Mouse (Mus musculus): ENCODE data around the gene Kctd7. TPM values are rescaled to one million over a fixed set of nuclear protein-coding genes. Genes with fewer than 3 reads are reported as not detected.

The Kctd7 gene
- polyA plus RNA-seq, 1 experiment: 6.6 TPM

DNA sequence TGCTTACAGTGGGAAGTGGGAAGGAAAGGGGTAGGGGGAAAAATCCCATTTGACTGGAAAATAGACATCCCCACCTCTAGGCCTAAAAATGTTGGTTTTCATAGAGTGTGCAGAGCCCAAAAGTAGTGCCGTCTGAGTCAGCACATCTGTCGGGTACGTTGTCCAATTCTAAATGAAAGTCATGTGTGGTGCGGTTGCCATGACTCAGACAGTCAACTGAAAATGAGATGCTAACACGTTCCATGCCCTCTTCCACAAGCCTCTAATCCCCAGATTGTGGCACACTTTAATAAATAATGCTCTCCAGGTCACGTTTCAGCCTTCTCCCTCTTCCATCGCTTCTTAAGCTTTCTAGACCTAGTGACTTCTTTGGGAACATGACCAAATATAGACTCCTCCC is 27.8 kb upstream of the Kctd7 start:
- Histone ChIP-seq H3K4me1 (ENCODE audit: control insufficient read depth, insufficient read depth, low read length) (peaks cover 1% of the 10 kb centered on the region; the same call in 1 of the 2 replicates), H3K4me3 (replicated peaks; ENCODE audit: control insufficient read depth, low read depth, low read length) (no peak overlapping the region), H3K27ac (ENCODE audit: control insufficient read depth, insufficient read depth, low read depth, low read length, poor library complexity) (no peak overlapping the region)
- WGBS: 87% methylated on average over 7 of the region's 7 CpGs
- TF ChIP-seq POLR2A (IDR thresholded peaks at IDR 0.05; ENCODE audit: borderline replicate concordance, control insufficient read depth, low read depth, low read length): no peak
- no peak for TF ChIP-seq CTCF (IDR thresholded peaks at IDR 0.05; ENCODE audit: control insufficient read depth, insufficient read depth, low read length)

DNA sequence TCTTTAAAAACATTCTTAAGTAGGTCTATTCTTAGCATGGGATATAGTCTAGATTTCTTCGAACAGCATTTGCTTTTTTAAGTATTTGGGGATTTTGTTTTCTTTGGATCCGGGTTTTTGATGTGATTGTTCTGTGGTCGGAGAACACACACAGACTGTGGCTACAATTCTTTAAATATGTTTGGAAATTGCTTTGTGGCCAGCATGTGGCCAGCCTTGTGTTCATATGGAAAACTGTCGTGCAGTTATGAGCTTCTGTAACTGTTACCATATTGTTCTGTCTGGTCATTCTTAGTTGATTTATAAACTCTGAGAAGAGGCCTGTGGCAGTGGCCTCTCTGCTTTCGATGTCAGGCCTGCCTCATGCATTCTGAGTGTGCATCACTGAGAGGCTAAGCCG is 26.7 kb upstream of the Kctd7 start:
- Histone ChIP-seq H3K4me3 (replicated peaks; ENCODE audit: control insufficient read depth, low read depth, low read length) (no peak overlapping the region), H3K27ac (ENCODE audit: control insufficient read depth, insufficient read depth, low read depth, low read length, poor library complexity) (no peak overlapping the region), H3K4me1 (ENCODE audit: control insufficient read depth, insufficient read depth, low read length) (peaks cover 1% of the 10 kb centered on the region; the same call in 1 of the 2 replicates)
- TF ChIP-seq POLR2A (IDR thresholded peaks at IDR 0.05; ENCODE audit: borderline replicate concordance, control insufficient read depth, low read depth, low read length) (no peak), CTCF (IDR thresholded peaks at IDR 0.05; ENCODE audit: control insufficient read depth, insufficient read depth, low read length) (no peak)
- WGBS: 84% methylated on average over 6 of the region's 6 CpGs

DNA sequence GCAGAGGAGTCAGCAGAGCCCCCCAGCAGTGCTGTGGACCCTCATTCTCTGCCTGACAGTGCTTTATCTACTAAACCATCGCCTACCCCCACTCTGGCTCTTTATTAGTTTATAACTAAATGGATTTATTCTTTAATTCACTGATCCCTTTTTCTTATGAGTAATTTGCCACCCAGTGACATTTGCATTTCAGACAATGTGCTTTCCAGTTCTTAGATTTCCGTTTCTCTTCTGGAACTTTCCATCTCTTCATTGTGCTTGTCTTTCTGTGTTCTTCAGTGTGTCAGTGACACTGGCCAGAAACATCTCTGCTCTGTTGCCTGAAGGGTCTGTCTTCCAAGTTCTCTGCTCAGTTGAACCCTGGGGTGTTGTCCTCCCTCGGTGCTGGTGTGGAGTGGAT is 25.4 kb upstream of the Kctd7 start:
- Histone ChIP-seq H3K27ac (ENCODE audit: control insufficient read depth, insufficient read depth, low read depth, low read length, poor library complexity) (no peak overlapping the region), H3K4me1 (ENCODE audit: control insufficient read depth, insufficient read depth, low read length) (peaks cover 1% of the 10 kb centered on the region; the same call in 1 of the 2 replicates), H3K4me3 (replicated peaks; ENCODE audit: control insufficient read depth, low read depth, low read length) (no peak overlapping the region)
- WGBS: 78% methylated on average over 3 of the region's 3 CpGs
- TF ChIP-seq CTCF (IDR thresholded peaks at IDR 0.05; ENCODE audit: control insufficient read depth, insufficient read depth, low read length) (no peak), POLR2A (IDR thresholded peaks at IDR 0.05; ENCODE audit: borderline replicate concordance, control insufficient read depth, low read depth, low read length) (no peak)

DNA sequence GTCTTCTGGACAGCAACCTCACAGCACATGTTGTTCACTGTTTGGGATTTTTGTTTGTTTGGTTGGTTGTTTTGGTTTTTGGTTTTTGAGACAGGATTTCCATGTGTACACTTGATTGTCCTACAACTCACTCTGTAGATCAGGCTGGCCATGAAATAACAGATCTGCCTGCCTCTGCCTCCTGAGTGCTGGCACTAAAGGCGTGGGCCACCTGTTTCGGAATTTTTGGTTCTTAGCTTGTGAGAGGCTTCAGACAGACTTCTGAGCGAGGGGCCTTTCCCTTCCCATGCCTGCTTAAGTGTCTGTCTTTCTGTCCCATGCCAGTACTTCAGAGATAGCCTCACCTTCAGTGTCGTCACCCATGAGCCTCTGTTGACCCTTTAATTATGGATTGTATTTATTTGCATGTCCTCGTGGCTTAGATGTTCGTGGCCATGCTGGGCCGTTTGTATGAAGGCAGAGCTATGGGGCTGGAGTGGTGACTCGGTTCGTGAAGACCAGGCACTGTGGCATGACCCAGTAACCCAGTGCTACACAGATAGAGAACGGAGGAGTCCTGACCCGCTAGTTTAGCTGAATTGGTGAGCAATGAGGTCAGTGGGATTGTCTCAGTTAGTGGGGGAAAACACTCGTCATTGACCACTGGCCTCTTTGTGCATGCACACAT is 24.5 kb upstream of the Kctd7 start:
- TF ChIP-seq CTCF (IDR thresholded peaks at IDR 0.05; ENCODE audit: control insufficient read depth, insufficient read depth, low read length) (no peak), POLR2A (IDR thresholded peaks at IDR 0.05; ENCODE audit: borderline replicate concordance, control insufficient read depth, low read depth, low read length) (no peak)
- WGBS: 85% methylated on average over 12 of the region's 12 CpGs
- no peak overlapping the region for H3K4me3 ChIP-seq (replicated peaks; ENCODE audit: control insufficient read depth, low read depth, low read length)
- no peak overlapping the region for H3K27ac ChIP-seq (ENCODE audit: control insufficient read depth, insufficient read depth, low read depth, low read length, poor library complexity)
- H3K4me1 ChIP-seq (ENCODE audit: control insufficient read depth, insufficient read depth, low read length): peaks cover 1% of the 10 kb centered on the region; the same call in 1 of the 2 replicates

DNA sequence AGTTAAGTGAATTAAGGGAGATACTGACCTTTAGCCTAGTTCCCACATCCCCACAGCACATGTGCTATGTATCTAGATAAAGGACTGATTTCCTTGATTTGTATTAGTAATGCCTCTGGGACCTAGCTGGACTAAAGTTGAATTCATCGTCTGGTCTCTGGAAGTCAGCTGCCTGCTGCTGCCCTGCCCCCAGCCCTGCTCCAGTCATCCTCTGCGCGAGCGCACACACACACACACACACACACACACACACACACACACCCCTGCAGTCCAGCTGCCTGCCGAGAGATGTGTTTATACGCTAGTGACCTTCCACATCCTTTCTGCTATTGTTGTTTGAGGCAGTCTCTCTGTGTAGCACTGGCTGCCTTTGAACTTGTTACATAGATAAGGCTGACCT is 23.8 kb upstream of the Kctd7 start:
- Histone ChIP-seq H3K4me1 (ENCODE audit: control insufficient read depth, insufficient read depth, low read length) (peaks cover 1% of the 10 kb centered on the region; the same call in 1 of the 2 replicates), H3K4me3 (replicated peaks; ENCODE audit: control insufficient read depth, low read depth, low read length) (no peak overlapping the region), H3K27ac (ENCODE audit: control insufficient read depth, insufficient read depth, low read depth, low read length, poor library complexity) (no peak overlapping the region)
- WGBS: 85% methylated on average over 6 of the region's 6 CpGs
- TF ChIP-seq CTCF (IDR thresholded peaks at IDR 0.05; ENCODE audit: control insufficient read depth, insufficient read depth, low read length) (no peak), POLR2A (IDR thresholded peaks at IDR 0.05; ENCODE audit: borderline replicate concordance, control insufficient read depth, low read depth, low read length) (no peak)

DNA sequence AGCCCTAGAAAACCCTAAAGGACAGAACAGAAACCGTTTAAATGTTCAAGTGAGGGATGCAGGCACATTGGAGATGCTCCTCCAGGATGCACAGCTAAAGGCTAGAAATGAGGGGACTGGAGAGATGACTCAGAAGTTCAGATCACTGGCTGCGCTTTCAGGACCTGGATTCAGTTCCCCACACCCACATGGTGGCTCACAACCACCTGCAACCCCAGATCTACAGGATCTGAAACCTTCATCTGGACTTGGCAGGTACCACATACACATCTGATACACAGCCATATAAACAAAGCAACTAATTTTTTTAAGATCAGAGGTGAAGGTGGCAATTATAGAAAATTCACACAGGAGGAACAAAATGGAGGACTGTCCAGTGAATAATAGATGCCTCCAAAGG is 22.3 kb upstream of the Kctd7 start:
- Histone ChIP-seq H3K4me1 (ENCODE audit: control insufficient read depth, insufficient read depth, low read length) (peaks cover 1% of the 10 kb centered on the region; the same call in 1 of the 2 replicates), H3K27ac (ENCODE audit: control insufficient read depth, insufficient read depth, low read depth, low read length, poor library complexity) (no peak overlapping the region), H3K4me3 (replicated peaks; ENCODE audit: control insufficient read depth, low read depth, low read length) (no peak overlapping the region)
- TF ChIP-seq CTCF (IDR thresholded peaks at IDR 0.05; ENCODE audit: control insufficient read depth, insufficient read depth, low read length): no peak
- no peak for TF ChIP-seq POLR2A (IDR thresholded peaks at IDR 0.05; ENCODE audit: borderline replicate concordance, control insufficient read depth, low read depth, low read length)
- 77% methylated on average over 2 of the region's 2 CpGs for WGBS

DNA sequence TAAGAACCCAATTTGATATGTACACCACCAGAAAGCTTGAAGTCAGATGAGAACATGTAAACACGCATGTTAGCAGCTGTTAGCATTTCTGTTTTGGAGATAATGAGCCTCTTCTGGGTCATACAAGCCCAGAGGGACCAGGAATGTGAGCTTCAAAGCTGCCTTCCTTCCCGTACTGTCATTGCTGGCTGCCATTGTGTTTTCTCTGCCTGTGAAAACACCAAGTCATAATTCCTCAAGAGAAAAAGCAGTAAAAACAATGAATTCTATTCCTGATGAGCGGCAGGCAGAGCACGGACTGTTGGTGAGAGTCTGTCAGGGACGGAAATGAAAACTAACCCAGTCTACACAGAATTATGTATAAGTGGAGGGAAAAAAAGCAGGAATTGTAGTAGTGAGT is 20.4 kb upstream of the Kctd7 start:
- TF ChIP-seq POLR2A (IDR thresholded peaks at IDR 0.05; ENCODE audit: borderline replicate concordance, control insufficient read depth, low read depth, low read length) (no peak), CTCF (IDR thresholded peaks at IDR 0.05; ENCODE audit: control insufficient read depth, insufficient read depth, low read length) (no peak)
- WGBS: 89% methylated on average over 5 of the region's 5 CpGs
- Histone ChIP-seq H3K4me3 (replicated peaks; ENCODE audit: control insufficient read depth, low read depth, low read length) (no peak overlapping the region), H3K27ac (ENCODE audit: control insufficient read depth, insufficient read depth, low read depth, low read length, poor library complexity) (no peak overlapping the region), H3K4me1 (ENCODE audit: control insufficient read depth, insufficient read depth, low read length) (peaks cover 1% of the 10 kb centered on the region)

DNA sequence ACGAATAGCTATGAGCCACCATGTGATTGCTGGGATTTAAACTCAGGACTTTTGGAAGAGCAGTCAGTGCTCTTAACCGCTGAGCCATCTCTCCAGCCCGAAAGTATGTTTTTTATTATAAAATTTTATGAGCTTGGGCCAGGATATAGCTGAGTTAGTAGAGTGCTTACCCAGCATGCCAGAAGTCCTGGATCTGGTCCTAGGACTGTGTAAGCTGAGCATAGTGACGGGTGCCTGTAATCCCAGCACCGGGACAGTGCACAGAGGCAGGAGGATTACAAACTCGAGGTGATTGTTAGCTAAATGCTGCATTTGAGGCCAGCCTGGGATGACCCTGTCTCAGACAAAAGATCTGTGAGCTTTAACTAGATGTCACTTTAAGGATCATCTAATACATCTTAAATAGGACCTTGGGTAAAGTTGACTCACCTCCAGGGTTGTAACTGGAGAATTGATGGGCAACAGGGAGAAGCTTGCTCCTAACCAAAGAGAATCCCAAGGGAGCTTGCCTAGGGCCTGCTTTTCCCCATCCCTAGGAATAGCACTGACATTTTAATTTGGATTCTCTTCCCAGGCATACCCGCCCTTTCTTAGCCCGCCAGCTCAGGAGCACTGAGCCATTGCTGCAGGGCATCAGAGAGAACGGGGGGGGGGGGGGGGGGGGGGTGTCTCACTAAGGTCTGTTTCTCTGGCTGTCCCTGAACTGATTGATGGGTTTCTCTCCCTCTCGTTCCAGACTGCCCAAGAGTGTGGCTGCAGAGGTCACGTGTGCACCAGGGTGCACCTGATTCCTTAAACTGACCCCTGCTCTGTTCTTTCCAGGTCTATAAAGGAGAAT is 15.8 kb upstream of the Kctd7 start:
- Histone ChIP-seq H3K27ac (ENCODE audit: control insufficient read depth, insufficient read depth, low read depth, low read length, poor library complexity) (no peak overlapping the region), H3K4me3 (replicated peaks; ENCODE audit: control insufficient read depth, low read depth, low read length) (no peak overlapping the region), H3K4me1 (ENCODE audit: control insufficient read depth, insufficient read depth, low read length) (no peaks in the 10 kb centered on the region; the same call in 1 of the 2 replicates)
- TF ChIP-seq CTCF (IDR thresholded peaks at IDR 0.05; ENCODE audit: control insufficient read depth, insufficient read depth, low read length): no peak
- no peak for TF ChIP-seq POLR2A (IDR thresholded peaks at IDR 0.05; ENCODE audit: borderline replicate concordance, control insufficient read depth, low read depth, low read length)
- WGBS: 63% methylated on average over 11 of the region's 11 CpGs
